Mouse (Mus musculus): ENCODE results near the gene Ttll11. TPM values are rescaled to one million over a fixed set of nuclear protein-coding genes. Genes with fewer than 3 reads are reported as not detected.

The Ttll11 gene
- polyA plus RNA-seq, 1 experiment from 2014 or later, result 0.45 TPM

GRCm38 (mm10) chr2:35834198-35834913 lies 145.4 kb downstream of the Ttll11 start:
- no peaks in the 10 kb centered on the region for H3K27me3 ChIP-seq (replicated peaks; ENCODE audit: control insufficient read depth, insufficient read depth, low read length)
- H3K9ac ChIP-seq (ENCODE audit: low read depth, low read length), result no peak overlapping the region
- ATAC-seq (replicated peaks; ENCODE audit: low FRiP score) (no peak), DNase-seq (ENCODE audit: low spot score) (no peak)
- peaks cover 8% of the 10 kb centered on the region for H3K9me3 ChIP-seq (ENCODE audit: control insufficient read depth, low read length)
- H3K36me3 ChIP-seq (ENCODE audit: control insufficient read depth, insufficient read depth, low read length), result no peaks in the 10 kb centered on the region
- no peak overlapping the region for H3K27ac ChIP-seq (ENCODE audit: low read depth, low read length)
- no peak overlapping the region for H3K4me3 ChIP-seq (ENCODE audit: low read depth, low read length)
- H3K4me1 ChIP-seq (replicated peaks; ENCODE audit: control insufficient read depth, insufficient read depth, low read length), result peaks cover 31% of the 10 kb centered on the region
- no peak overlapping the region for H3K4me2 ChIP-seq
- WGBS, result 91% methylated on average over 10 of the region's 10 CpGs

- H3K9ac ChIP-seq (ENCODE audit: low read depth, low read length), result no peak overlapping the region
- H3K4me1 ChIP-seq (replicated peaks; ENCODE audit: control insufficient read depth, insufficient read depth, low read length), result peaks cover 31% of the 10 kb centered on the region
- no peak for DNase-seq (ENCODE audit: low spot score)
- peaks cover 8% of the 10 kb centered on the region for H3K9me3 ChIP-seq (ENCODE audit: control insufficient read depth, low read length)
- WGBS, result 58% methylated on average over 6 of the region's 6 CpGs
- H3K4me2 ChIP-seq, result no peak overlapping the region
- no peak overlapping the region for H3K4me3 ChIP-seq (ENCODE audit: low read depth, low read length)
- H3K27me3 ChIP-seq (replicated peaks; ENCODE audit: control insufficient read depth, insufficient read depth, low read length), result no peaks in the 10 kb centered on the region
- no peak for ATAC-seq (replicated peaks; ENCODE audit: low FRiP score)
- H3K36me3 ChIP-seq (ENCODE audit: control insufficient read depth, insufficient read depth, low read length), result no peaks in the 10 kb centered on the region
- H3K27ac ChIP-seq (ENCODE audit: low read depth, low read length), result peak overlapping the region; percentile 64
Observed at GRCm38 (mm10) chr2:35833546-35833945, 146.2 kb downstream of the Ttll11 start.

GRCm38 (mm10) chr2:35832742-35833425 lies 146.8 kb downstream of the Ttll11 start:
- no peaks in the 10 kb centered on the region for H3K36me3 ChIP-seq (ENCODE audit: control insufficient read depth, insufficient read depth, low read length)
- DNase-seq (ENCODE audit: low spot score) (peak; percentile 52), ATAC-seq (replicated peaks; ENCODE audit: low FRiP score) (peak; percentile 63; the same call in 1 of the 2 replicates)
- peaks cover 8% of the 10 kb centered on the region for H3K9me3 ChIP-seq (ENCODE audit: control insufficient read depth, low read length)
- H3K27ac ChIP-seq (ENCODE audit: low read depth, low read length), result peak overlapping the region; percentile 64
- no peak overlapping the region for H3K4me3 ChIP-seq (ENCODE audit: low read depth, low read length)
- no peaks in the 10 kb centered on the region for H3K27me3 ChIP-seq (replicated peaks; ENCODE audit: control insufficient read depth, insufficient read depth, low read length)
- peaks cover 31% of the 10 kb centered on the region for H3K4me1 ChIP-seq (replicated peaks; ENCODE audit: control insufficient read depth, insufficient read depth, low read length)
- WGBS, result 14% methylated on average over 11 of the region's 11 CpGs
- no peak overlapping the region for H3K9ac ChIP-seq (ENCODE audit: low read depth, low read length)
- peak overlapping the region; percentile 32; the same call in 1 of the 2 replicates for H3K4me2 ChIP-seq

DNA sequence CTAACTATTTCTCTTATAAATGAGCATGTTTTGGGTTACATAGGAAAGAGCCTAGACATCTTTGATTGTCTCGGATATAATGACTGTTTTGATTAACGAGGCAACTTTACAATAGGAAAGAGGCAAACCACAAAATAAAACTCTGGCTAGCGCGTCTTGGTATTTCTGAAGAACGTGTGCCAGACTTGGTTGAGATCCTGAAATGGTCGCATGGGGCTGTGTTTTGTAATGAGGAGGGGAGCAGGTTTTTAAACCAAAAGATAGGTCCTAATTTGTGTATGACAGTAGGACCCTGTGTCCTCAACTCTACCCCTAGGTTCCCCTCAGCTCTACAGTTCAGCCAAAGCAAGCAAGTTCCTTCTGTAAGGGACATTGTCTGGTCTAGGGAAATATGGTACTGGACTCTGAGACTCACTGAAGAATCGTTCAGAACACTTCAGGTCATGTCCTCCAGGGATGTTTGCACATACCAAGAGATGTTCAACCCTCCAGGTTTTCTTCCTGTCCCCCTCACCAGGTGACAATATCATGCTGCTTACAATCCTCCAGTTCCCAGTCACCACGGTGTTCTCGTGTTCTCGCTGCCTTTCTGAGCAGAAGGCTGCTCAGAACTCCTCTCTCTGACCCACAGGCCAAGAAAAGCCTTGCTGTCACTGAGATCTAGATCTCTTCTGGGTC lies 147.7 kb downstream of the Ttll11 start:
- no peak for DNase-seq (ENCODE audit: low spot score)
- WGBS, result 51% methylated on average over 10 of the region's 10 CpGs
- peak overlapping the region; percentile 4; the same call in 1 of the 2 replicates for H3K4me2 ChIP-seq
- H3K9me3 ChIP-seq (ENCODE audit: control insufficient read depth, low read length), result peaks cover 2% of the 10 kb centered on the region; the same call in 1 of the 2 replicates
- H3K27me3 ChIP-seq (replicated peaks; ENCODE audit: control insufficient read depth, insufficient read depth, low read length), result no peaks in the 10 kb centered on the region
- H3K4me3 ChIP-seq (ENCODE audit: low read depth, low read length), result no peak overlapping the region
- H3K9ac ChIP-seq (ENCODE audit: low read depth, low read length), result 0 out of 2 replicates have a peak overlapping the region, but pooled peaks have one; percentile 3
- no peaks in the 10 kb centered on the region for H3K36me3 ChIP-seq (ENCODE audit: control insufficient read depth, insufficient read depth, low read length)
- H3K4me1 ChIP-seq (replicated peaks; ENCODE audit: control insufficient read depth, insufficient read depth, low read length), result peaks cover 31% of the 10 kb centered on the region
- no peak for ATAC-seq (replicated peaks; ENCODE audit: low FRiP score)
- peak overlapping the region; percentile 64 for H3K27ac ChIP-seq (ENCODE audit: low read depth, low read length)

GRCm38 (mm10) chr2:35830966-35831903 lies 148.5 kb downstream of the Ttll11 start:
- no peak overlapping the region for H3K4me3 ChIP-seq (ENCODE audit: low read depth, low read length)
- peaks cover 31% of the 10 kb centered on the region for H3K4me1 ChIP-seq (replicated peaks; ENCODE audit: control insufficient read depth, insufficient read depth, low read length)
- DNase-seq (ENCODE audit: low spot score) (no peak), ATAC-seq (replicated peaks; ENCODE audit: low FRiP score) (peak; percentile 89)
- H3K4me2 ChIP-seq, result no peak overlapping the region
- WGBS, result 37% methylated on average over 6 of the region's 6 CpGs
- no peaks in the 10 kb centered on the region for H3K36me3 ChIP-seq (ENCODE audit: control insufficient read depth, insufficient read depth, low read length)
- H3K9me3 ChIP-seq (ENCODE audit: control insufficient read depth, low read length), result no peaks in the 10 kb centered on the region
- H3K27me3 ChIP-seq (replicated peaks; ENCODE audit: control insufficient read depth, insufficient read depth, low read length), result no peaks in the 10 kb centered on the region
- H3K9ac ChIP-seq (ENCODE audit: low read depth, low read length), result peak overlapping the region; percentile 28; the same call in 1 of the 2 replicates
- peak overlapping the region; percentile 90 for H3K27ac ChIP-seq (ENCODE audit: low read depth, low read length)

- ATAC-seq (replicated peaks; ENCODE audit: low FRiP score) (peak; percentile 50), DNase-seq (ENCODE audit: low spot score) (no peak)
- Histone ChIP-seq H3K4me2 (no peak overlapping the region), H3K9me3 (ENCODE audit: control insufficient read depth, low read length) (no peaks in the 10 kb centered on the region), H3K36me3 (ENCODE audit: control insufficient read depth, insufficient read depth, low read length) (no peaks in the 10 kb centered on the region), H3K27me3 (replicated peaks; ENCODE audit: control insufficient read depth, insufficient read depth, low read length) (no peaks in the 10 kb centered on the region), H3K9ac (ENCODE audit: low read depth, low read length) (no peak overlapping the region), H3K4me1 (replicated peaks; ENCODE audit: control insufficient read depth, insufficient read depth, low read length) (peaks cover 31% of the 10 kb centered on the region), H3K27ac (ENCODE audit: low read depth, low read length) (no peak overlapping the region), H3K4me3 (ENCODE audit: low read depth, low read length) (no peak overlapping the region)
- WGBS, result 56% methylated on average over 4 of the region's 4 CpGs
Observed at GRCm38 (mm10) chr2:35829136-35829535, 150.6 kb downstream of the Ttll11 start.

GRCm38 (mm10) chr2:35827886-35828285 lies 151.8 kb downstream of the Ttll11 start:
- peaks cover 21% of the 10 kb centered on the region for H3K4me1 ChIP-seq (replicated peaks; ENCODE audit: control insufficient read depth, insufficient read depth, low read length)
- ATAC-seq (replicated peaks; ENCODE audit: low FRiP score) (no peak), DNase-seq (ENCODE audit: low spot score) (no peak)
- no peak overlapping the region for H3K27ac ChIP-seq (ENCODE audit: low read depth, low read length)
- no peak overlapping the region for H3K4me2 ChIP-seq
- H3K9me3 ChIP-seq (ENCODE audit: control insufficient read depth, low read length), result no peaks in the 10 kb centered on the region
- H3K4me3 ChIP-seq (ENCODE audit: low read depth, low read length), result no peak overlapping the region
- H3K27me3 ChIP-seq (replicated peaks; ENCODE audit: control insufficient read depth, insufficient read depth, low read length), result no peaks in the 10 kb centered on the region
- H3K9ac ChIP-seq (ENCODE audit: low read depth, low read length), result no peak overlapping the region
- H3K36me3 ChIP-seq (ENCODE audit: control insufficient read depth, insufficient read depth, low read length), result no peaks in the 10 kb centered on the region
- WGBS, result 87% methylated on average over 4 of the region's 4 CpGs

DNA sequence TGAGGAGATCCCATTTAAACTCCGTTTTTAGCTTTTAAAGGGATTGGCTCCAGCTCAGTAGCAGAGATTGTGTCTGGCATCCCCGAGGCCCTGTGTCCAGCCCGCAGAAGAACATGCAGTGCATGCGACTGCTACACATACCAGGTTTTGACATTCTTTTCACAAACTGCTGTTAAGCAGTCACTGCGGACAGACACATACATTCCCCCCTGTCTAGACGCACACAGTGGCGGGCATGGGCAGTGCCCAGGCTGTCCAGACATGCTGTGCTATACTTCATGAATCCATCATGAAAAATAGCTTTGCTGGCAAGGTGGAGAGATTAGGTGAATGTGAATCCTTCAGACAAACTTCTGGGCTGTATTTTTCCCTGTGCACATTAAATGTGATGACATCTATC lies 154.6 kb downstream of the Ttll11 start:
- WGBS, result 73% methylated on average over 7 of the region's 7 CpGs
- no peak overlapping the region for H3K27ac ChIP-seq (ENCODE audit: low read depth, low read length)
- no peak for ATAC-seq (replicated peaks; ENCODE audit: low FRiP score)

More for the DNA sequence above, 154.6 kb downstream of the Ttll11 start:
- Histone ChIP-seq H3K9ac (ENCODE audit: low read depth, low read length) (no peak overlapping the region), H3K27me3 (replicated peaks; ENCODE audit: control insufficient read depth, insufficient read depth, low read length) (no peaks in the 10 kb centered on the region; the same call in 1 of the 2 replicates), H3K4me2 (no peak overlapping the region), H3K36me3 (ENCODE audit: control insufficient read depth, insufficient read depth, low read length) (no peaks in the 10 kb centered on the region), H3K9me3 (ENCODE audit: control insufficient read depth, low read length) (no peaks in the 10 kb centered on the region), H3K4me3 (ENCODE audit: low read depth, low read length) (no peak overlapping the region), H3K4me1 (replicated peaks; ENCODE audit: control insufficient read depth, insufficient read depth, low read length) (0 out of 2 replicates have a peak, but pooled peaks cover 3% of the 10 kb centered on the region)
- DNase-seq (ENCODE audit: low spot score), result no peak
